Mouse (Mus musculus) layer of hippocampus, adult 2 months (tissue): ENCODE data around the gene Fth1. TPM values are rescaled to one million over a fixed set of nuclear protein-coding genes. Genes with fewer than 3 reads are reported as not detected.

Experiments used
- DNase-seq, 2 experiments: peaks; one replicate each; pipeline ENCODE4 v3.0.0; 2022; ENCODE audit warnings: low spot score in 2 of 2
- H3K27ac ChIP-seq: fragments of 200-600 bp; 2 replicates; pipeline ENCODE4 v1.8.1; 2022
- H3K4me3 ChIP-seq: fragments of 200-600 bp; 2 replicates; pipeline ENCODE4 v1.8.1; 2022; ENCODE audit warnings: mild to moderate bottlenecking
- CTCF ChIP-seq: fragments of 200-600 bp; conservative IDR thresholded peaks from 2 replicates; pipeline ENCODE4 v1.8.1; 2022; ENCODE audit warnings: antibody characterized with exemption, mild to moderate bottlenecking, moderate library complexity
- total RNA-seq, 2 experiments: library from RNA; stranded (reverse); gene quantifications; 2 replicates each; pipeline ENCODE4 v1.2.3; 2021

Fth1 gene
- total RNA-seq, 2 experiments from 2014 or later, result 3,170 to 3,409 TPM

GRCm38 (mm10) chr19:10022414-10023303, 42.3 kb downstream of the Fth1 start:
- DNase-seq, result peak; percentile 63 to 68
- Histone ChIP-seq H3K4me3 (no peak overlapping the region), H3K27ac (peak overlapping the region; percentile 57; the same call in 1 of the 2 replicates)
- TF ChIP-seq CTCF, result peak; percentile 90

- H3K4me3 ChIP-seq, result no peak overlapping the region
Measured at GRCm38 (mm10) chr19:10023304-10023758, 42.9 kb downstream of the Fth1 start.

GRCm38 (mm10) chr19:10025169-10025875, 44.9 kb downstream of the Fth1 start:
- peak in 1 of 2 experiments; percentile 60 for DNase-seq
- Histone ChIP-seq H3K27ac (peak overlapping the region; percentile 77; the same call in 1 of the 2 replicates), H3K4me3 (no peak overlapping the region)
- TF ChIP-seq CTCF, result no peak

More at GRCm38 (mm10) chr19:10023304-10023758, 42.9 kb downstream of the Fth1 start:
- TF ChIP-seq CTCF, result no peak
- peak overlapping the region; percentile 57; the same call in 1 of the 2 replicates for H3K27ac ChIP-seq
- no peak for DNase-seq

GRCm38 (mm10) chr19:10029746-10030145, 49.3 kb downstream of the Fth1 start:
- peak overlapping the region; percentile 51; the same call in 1 of the 2 replicates for H3K27ac ChIP-seq
- no peak for DNase-seq
- TF ChIP-seq CTCF, result no peak
- H3K4me3 ChIP-seq, result no peak overlapping the region

GRCm38 (mm10) chr19:10033211-10033973, 53.0 kb downstream of the Fth1 start:
- H3K27ac ChIP-seq, result no peak overlapping the region; the same call in 1 of the 2 replicates
- DNase-seq, result peak; percentile 45 to 69
- TF ChIP-seq CTCF, result peak; percentile 92
- no peak overlapping the region for H3K4me3 ChIP-seq

GRCm38 (mm10) chr19:10034356-10034755, 54.0 kb downstream of the Fth1 start:
- Histone ChIP-seq H3K4me3 (no peak overlapping the region), H3K27ac (no peak overlapping the region)
- TF ChIP-seq CTCF, result no peak
- no peak for DNase-seq

Other genes with a start within 250 kb of the Fth1 start
- not detected for gene Scgb2a2, start 133.0 kb upstream of the Fth1 start, total RNA-seq
- gene Incenp, start 81.0 kb upstream of the Fth1 start, total RNA-seq, result 10 to 100 TPM; 13.9 to 14.0 TPM
- gene Best1, start 21.0 kb downstream of the Fth1 start, total RNA-seq, result 1 to 10 TPM; 1.2 to 1.5 TPM
- gene Rab3il1, start 21.1 kb downstream of the Fth1 start, total RNA-seq, result 10 to 100 TPM in 1 of 2 experiments, 1 to 10 TPM in 1; 9.7 to 10.4 TPM
- 10 to 100 TPM; 25.0 to 25.6 TPM for gene Fads3, start 61.0 kb downstream of the Fth1 start, total RNA-seq
- 100 to 1,000 TPM; 147 to 152 TPM for gene Fads2, start 121.1 kb downstream of the Fth1 start, total RNA-seq
- gene Fads1, start 202.3 kb downstream of the Fth1 start, total RNA-seq, result 100 to 1,000 TPM; 191 to 198 TPM
- gene Tmem258, start 223.4 kb downstream of the Fth1 start, total RNA-seq, result 10 to 100 TPM; 74.0 to 79.7 TPM
- 10 to 100 TPM in 1 of 2 experiments, 1 to 10 TPM in 1; 9.6 to 12.2 TPM for gene Fen1, start 223.6 kb downstream of the Fth1 start, total RNA-seq